ENCODE assay signal across 9 mouse cellular contexts in the genomic region with DNA sequence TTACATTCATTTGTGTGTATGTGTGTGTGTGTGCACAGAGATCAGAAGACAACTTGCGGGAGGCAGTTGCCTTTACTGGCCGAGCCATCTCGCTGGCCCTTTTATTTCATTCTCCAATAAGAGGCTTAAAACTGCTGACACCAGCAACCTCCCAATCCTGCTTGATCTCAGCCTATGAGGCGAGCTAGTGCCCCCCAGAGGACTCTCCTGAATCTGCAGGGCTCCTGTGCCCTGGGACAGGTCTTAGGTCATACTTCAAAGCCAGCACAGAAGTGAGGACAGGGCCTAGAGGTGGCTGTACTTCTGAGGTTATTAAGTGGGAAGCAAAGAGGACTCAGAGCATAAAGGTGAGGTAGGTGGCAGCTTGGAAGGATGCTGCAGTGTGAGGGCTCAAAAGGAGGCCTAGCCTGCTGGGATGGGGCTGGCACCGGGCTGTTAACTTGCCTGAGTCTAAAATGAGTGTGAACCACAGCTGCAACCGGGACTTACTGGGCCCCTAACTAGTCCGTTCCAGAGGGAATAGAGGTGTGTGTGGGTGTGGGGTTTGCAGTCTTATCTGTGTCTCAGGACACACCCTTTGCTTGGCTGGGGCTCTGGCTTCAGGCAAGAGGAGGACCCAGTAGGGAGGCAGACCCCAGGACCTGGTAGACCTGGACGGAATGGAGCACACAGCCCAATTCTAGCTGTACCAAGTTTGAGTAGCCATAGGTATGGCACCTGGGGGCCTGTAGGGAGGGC. TPM values are rescaled to one million over a fixed set of nuclear protein-coding genes. Genes with fewer than 3 reads are reported as not detected.
A peak's percentile ranks its signal among the peaks of the same experiment; 100 is the strongest.
DNase-seq lines count a peak whose midpoint lies in the region; ATAC-seq lines count a peak whose summit lies in the region.
"Had no signal": no experiment of that assay in that cellular context is flagged by ENCODE, and none has a peak within 500 bp of the region (broad histone marks: within the 10 kb centered on the region; RNA-seq: fewer than 3 reads in every experiment).

No protein-coding gene starts in this region.

- H3K36me3 ChIP-seq in midbrain, embryonic 10.5 days = peaks cover 99% of the 10 kb centered on the region
- peaks cover 54% of the 10 kb centered on the region for H3K36me3 ChIP-seq in midbrain, embryonic 15.5 days (replicated peaks)

- no peaks in the 10 kb centered on the region for H3K27me3 ChIP-seq in midbrain, embryonic 10.5 days (ENCODE audit: low read depth, poor library complexity, severe bottlenecking)
- no peaks in the 10 kb centered on the region for H3K27me3 ChIP-seq in midbrain, embryonic 15.5 days (replicated peaks)
- H3K27me3 ChIP-seq: neural tube, embryonic 12.5 days had no signal

- 74% methylated on average over 8 of the region's 8 CpGs for WGBS in midbrain, embryonic 10.5 days
- 62% methylated on average over 8 of the region's 8 CpGs for WGBS in midbrain, embryonic 15.5 days

- ATAC-seq in midbrain, embryonic 15.5 days (replicated peaks) = no peak
- peak; percentile 74 for ATAC-seq in erythroid progenitor cell, adult 5-6 weeks (replicated peaks; ENCODE audit: low FRiP score, poor library complexity, severe bottlenecking)

- H3K9ac ChIP-seq in midbrain, embryonic 15.5 days = no peak overlapping the region
- H3K9ac ChIP-seq: neural tube, embryonic 12.5 days had no signal

- no peak overlapping the region for H3K4me2 ChIP-seq in midbrain, embryonic 15.5 days
- H3K4me2 ChIP-seq: neural tube, embryonic 12.5 days had no signal

- no peak overlapping the region for H3K27ac ChIP-seq in midbrain, embryonic 10.5 days (replicated peaks)
- H3K27ac ChIP-seq in midbrain, embryonic 15.5 days = no peak overlapping the region
- H3K27ac ChIP-seq: neural tube, embryonic 12.5 days had no signal

- no peaks in the 10 kb centered on the region for H3K4me1 ChIP-seq in midbrain, embryonic 10.5 days
- no peaks in the 10 kb centered on the region for H3K4me1 ChIP-seq in midbrain, embryonic 15.5 days
- H3K4me1 ChIP-seq: neural tube, embryonic 12.5 days had no signal

- no peak overlapping the region for H3K4me3 ChIP-seq in midbrain, embryonic 10.5 days
- H3K4me3 ChIP-seq in midbrain, embryonic 15.5 days = no peak overlapping the region
- H3K4me3 ChIP-seq: neural tube, embryonic 12.5 days had no signal

- DNase-seq in midbrain, embryonic 10.5 days (ENCODE audit: low spot score) = peak; percentile 34
- peak; percentile 43 for DNase-seq in T-cell, adult 2 months (ENCODE audit: low spot score)
- peak; percentile 71 to 80 for DNase-seq in kidney, postnatal 25 days
- peak; percentile 62 for DNase-seq in naive thymus-derived CD4-positive, alpha-beta T cell, adult 2 months (ENCODE audit: low read depth)
- DNase-seq in yolk sac, embryonic 10.5 days (ENCODE audit: low spot score) = no peak
- DNase-seq in right cerebral cortex, adult 18-20 months = no peak

- peaks cover 14% of the 10 kb centered on the region for H3K9me3 ChIP-seq in midbrain, embryonic 10.5 days (replicated peaks)
- peaks cover 2% of the 10 kb centered on the region; the same call in 1 of the 2 replicates for H3K9me3 ChIP-seq in midbrain, embryonic 15.5 days
- H3K9me3 ChIP-seq: neural tube, embryonic 12.5 days had no signal

RNA-seq across cellular contexts. Expression of gene Ttll12, which starts 11.4 kb away (rescaled TPM):
- 57.0 and 57.4 TPM in 2 replicates for polyA plus RNA-seq in midbrain, embryonic 10.5 days (2016; fragmentation: Nextera tagmentation; extraction: Ambion mirVana)
- polyA plus RNA-seq in midbrain, embryonic 15.5 days (2015; fragmentation: Nextera tagmentation; extraction: Ambion mirVana) = 47.2 and 50.9 TPM in 2 replicates
- 48.6 and 55.5 TPM in 2 replicates for total RNA-seq in erythroid progenitor cell, adult 5-6 weeks (2015; ENCODE audit: low replicate concordance)
- 42.6 and 47.1 TPM in 2 replicates for total RNA-seq in erythroid progenitor cell, adult 5-6 weeks (2017; ENCODE audit: low replicate concordance)

RNA-seq across cellular contexts. Expression of gene Mcat, which starts 20.0 kb away (rescaled TPM):
- polyA plus RNA-seq in midbrain, embryonic 10.5 days (2016; fragmentation: Nextera tagmentation; extraction: Ambion mirVana) = 44.7 and 46.2 TPM in 2 replicates
- polyA plus RNA-seq in midbrain, embryonic 15.5 days (2015; fragmentation: Nextera tagmentation; extraction: Ambion mirVana) = 32.0 and 33.5 TPM in 2 replicates
- total RNA-seq in erythroid progenitor cell, adult 5-6 weeks (2015; ENCODE audit: low replicate concordance) = 3.4 and 7.9 TPM in 2 replicates
- total RNA-seq in erythroid progenitor cell, adult 5-6 weeks (2017; ENCODE audit: low replicate concordance) = 2.8 and 13.2 TPM in 2 replicates

RNA-seq across cellular contexts. Expression of gene Tspo, which starts 20.2 kb away (rescaled TPM):
- polyA plus RNA-seq in midbrain, embryonic 10.5 days (2016; fragmentation: Nextera tagmentation; extraction: Ambion mirVana) = 35.6 and 41.4 TPM in 2 replicates
- 8.1 and 12.0 TPM in 2 replicates for polyA plus RNA-seq in midbrain, embryonic 15.5 days (2015; fragmentation: Nextera tagmentation; extraction: Ambion mirVana)
- 133 TPM in 2 replicates for total RNA-seq in erythroid progenitor cell, adult 5-6 weeks (2015; ENCODE audit: low replicate concordance)
- 92.7 and 104 TPM in 2 replicates for total RNA-seq in erythroid progenitor cell, adult 5-6 weeks (2017; ENCODE audit: low replicate concordance)

RNA-seq across cellular contexts. Expression of gene Bik, which starts 56.9 kb away (rescaled TPM):
- polyA plus RNA-seq in midbrain, embryonic 10.5 days (2016; fragmentation: Nextera tagmentation; extraction: Ambion mirVana) = 2.9 and 3.1 TPM in 2 replicates
- 0.30 and 0.56 TPM in 2 replicates for polyA plus RNA-seq in midbrain, embryonic 15.5 days (2015; fragmentation: Nextera tagmentation; extraction: Ambion mirVana)
- total RNA-seq in erythroid progenitor cell, adult 5-6 weeks (2015; ENCODE audit: low replicate concordance) = 2.2 TPM in 1 of 2 replicates, not detected in the other
- total RNA-seq in erythroid progenitor cell, adult 5-6 weeks (2017; ENCODE audit: low replicate concordance) = 3.7 TPM in 1 of 2 replicates, not detected in the other

Comparison
In these comparisons a context has a peak if more than half of its experiments do, and no peak if none do; other contexts are left out.
1. DNase-seq: peak in midbrain, embryonic 10.5 days (single experiment), T-cell, adult 2 months (single experiment), kidney, postnatal 25 days (2 of 2) and naive thymus-derived CD4-positive, alpha-beta T cell, adult 2 months (single experiment); none in yolk sac, embryonic 10.5 days (single experiment) and right cerebral cortex, adult 18-20 months (single experiment).